Mouse (Mus musculus) brain, adult 2 months (tissue): ENCODE results near the gene Fam161b.
"Not testable (repeated sequence)": the region's sequence is repeated elsewhere in the genome, so short reads cannot be mapped to it uniquely, and the experiment has no call there.

Experiments
- DNase-seq: peaks from one replicate; pipeline ENCODE4 v3.0.0; 2011; ENCODE audit warnings: low read depth, low spot score

Fam161b gene

GRCm38 (mm10) chr12:84382369-84382768 lies 20.7 kb upstream of the Fam161b start:
- DNase-seq: no peak

GRCm38 (mm10) chr12:84373831-84374481 lies 12.3 kb upstream of the Fam161b start:
- peak; percentile 61 for DNase-seq

- DNase-seq: no peak
These were observed 10.0 kb upstream of the Fam161b start for GRCm38 (mm10) chr12:84371647-84372046.

- DNase-seq: no peak
These were observed 5.3 kb upstream of the Fam161b start for GRCm38 (mm10) chr12:84366971-84367370.

- DNase-seq: no peak
These were observed 3.5 kb upstream of the Fam161b start for GRCm38 (mm10) chr12:84365137-84365536.

- no peak for DNase-seq
These were observed 2.7 kb upstream of the Fam161b start for GRCm38 (mm10) chr12:84364291-84364690.

- DNase-seq: no peak
These were observed 1.2 kb upstream of the Fam161b start for GRCm38 (mm10) chr12:84362872-84363271.

GRCm38 (mm10) chr12:84358699-84359098 lies 2.9 kb downstream of the Fam161b start:
- DNase-seq: not testable (repeated sequence)

- peak; percentile 24 for DNase-seq
These were observed 14.4 kb downstream of the Fam161b start for GRCm38 (mm10) chr12:84347192-84347591.

- DNase-seq: no peak
These were observed 24.5 kb downstream of the Fam161b start for GRCm38 (mm10) chr12:84336963-84337625.

GRCm38 (mm10) chr12:84327111-84327512 lies 34.5 kb downstream of the Fam161b start:
- no peak for DNase-seq

GRCm38 (mm10) chr12:84316721-84317621 lies 44.7 kb downstream of the Fam161b start, which contains the start of gene Zfp410:
Gene Zfp410 (plus strand): TSS chr12:84316852.
- DNase-seq: peak; percentile 93

GRCm38 (mm10) chr12:84316006-84316405 lies 45.6 kb downstream of the Fam161b start:
- no peak for DNase-seq

GRCm38 (mm10) chr12:84311306-84311705 lies 50.3 kb downstream of the Fam161b start:
- no peak for DNase-seq

- DNase-seq: no peak
These were observed 57.1 kb downstream of the Fam161b start for GRCm38 (mm10) chr12:84304554-84304953.

GRCm38 (mm10) chr12:84304101-84304500 lies 57.5 kb downstream of the Fam161b start:
- DNase-seq: no peak

GRCm38 (mm10) chr12:84299265-84299664 lies 62.4 kb downstream of the Fam161b start:
- no peak for DNase-seq

GRCm38 (mm10) chr12:84297851-84298250 lies 63.8 kb downstream of the Fam161b start:
- no peak for DNase-seq
